In genomic region chr4:25741553-25741952, GRCm38 (mm10) we compare ENCODE assay signal across 16 mouse cellular contexts. TPM values are rescaled to one million over a fixed set of nuclear protein-coding genes. Genes with fewer than 3 reads are reported as not detected.
"Had no signal": no experiment of that assay in that cellular context is flagged by ENCODE, and none has a peak within 500 bp of the region (broad histone marks: within the 10 kb centered on the region; RNA-seq: fewer than 3 reads in every experiment).

No protein-coding gene starts in this region.

- H3K27me3 ChIP-seq: kidney, embryonic 15.5 days; limb, embryonic 15.5 days; liver, embryonic 12.5 days; midbrain, embryonic 15.5 days; neural tube, embryonic 13.5 days had no signal

- H3K36me3 ChIP-seq: kidney, embryonic 15.5 days; limb, embryonic 15.5 days; liver, embryonic 12.5 days; midbrain, embryonic 10.5 days; midbrain, embryonic 15.5 days; neural tube, embryonic 13.5 days had no signal

- H3K9ac ChIP-seq: kidney, embryonic 15.5 days; limb, embryonic 15.5 days; liver, embryonic 12.5 days; lung, embryonic 14.5 days; midbrain, embryonic 15.5 days; neural tube, embryonic 13.5 days had no signal

- H3K4me3 ChIP-seq: kidney, embryonic 15.5 days; limb, embryonic 15.5 days; liver, embryonic 12.5 days; midbrain, embryonic 10.5 days; midbrain, embryonic 15.5 days; neural tube, embryonic 13.5 days had no signal

- DNase-seq: kidney, adult 2 months; kidney, postnatal 14 days; lung, embryonic 14.5 days; lung, postnatal 10 days; lung, postnatal 4 days; right cerebral cortex, postnatal 25 days; spleen, adult 18-20 months; thymus, adult 2 months; thymus, postnatal 25 days had no signal

- ATAC-seq: liver, embryonic 12.5 days; midbrain, embryonic 15.5 days had no signal

- H3K9me3 ChIP-seq: kidney, embryonic 15.5 days; limb, embryonic 15.5 days; midbrain, embryonic 10.5 days; midbrain, embryonic 15.5 days; neural tube, embryonic 13.5 days had no signal

- H3K4me2 ChIP-seq: kidney, embryonic 15.5 days; limb, embryonic 15.5 days; liver, embryonic 12.5 days; lung, embryonic 14.5 days; midbrain, embryonic 15.5 days; neural tube, embryonic 13.5 days had no signal

- H3K4me1 ChIP-seq: kidney, embryonic 15.5 days; limb, embryonic 15.5 days; liver, embryonic 12.5 days; midbrain, embryonic 10.5 days; midbrain, embryonic 15.5 days had no signal

- H3K27ac ChIP-seq: kidney, embryonic 15.5 days; limb, embryonic 15.5 days; liver, embryonic 12.5 days; midbrain, embryonic 10.5 days; midbrain, embryonic 15.5 days; neural tube, embryonic 13.5 days had no signal

RNA-seq across cellular contexts. Expression of gene Fut9, which starts 58.5 kb away (rescaled TPM):
- polyA plus RNA-seq: large intestine, adult 2 months; liver, embryonic 12.5 days had no signal
